Mouse (Mus musculus): ENCODE measurements around the gene L2hgdh. TPM values are rescaled to one million over a fixed set of nuclear protein-coding genes. Genes with fewer than 3 reads are reported as not detected.

Gene L2hgdh
- polyA plus RNA-seq, 1 experiment from 2014 or later = 19.6 TPM

MicroRNAs encoded within 50 kb of the gene (microRNA counts, 519-probe panel; counts per million panel counts)
- microRNA mmu-miR-681 = not detected

Small RNA genes within 50 kb of the gene (microRNA-seq; reads per million reads assigned to microRNA genes)
- gene Mir681 = not detected

Other genes starting within 250 kb of the L2hgdh start
- gene Vcpkmt, start 141.8 kb downstream of the L2hgdh start, polyA plus RNA-seq (2014; fragmentation: Nextera tagmentation; extraction: Ambion mirVana) = 36.6 and 37.5 TPM in 2 replicates
- 10.5 and 11.1 TPM in 2 replicates for gene Sos2, start 43.0 kb downstream of the L2hgdh start, polyA plus RNA-seq (2014; fragmentation: Nextera tagmentation; extraction: Ambion mirVana)
- gene Atp5s, start 77 bp upstream of the L2hgdh start, polyA plus RNA-seq (2014; fragmentation: Nextera tagmentation; extraction: Ambion mirVana) = 25.4 and 25.6 TPM in 2 replicates
- gene Cdkl1, start 66.4 kb upstream of the L2hgdh start, polyA plus RNA-seq (2014; fragmentation: Nextera tagmentation; extraction: Ambion mirVana) = 0.85 and 1.3 TPM in 2 replicates
- gene Atl1, start 167.7 kb upstream of the L2hgdh start, polyA plus RNA-seq (2014; fragmentation: Nextera tagmentation; extraction: Ambion mirVana) = 2.9 and 3.8 TPM in 2 replicates
- gene Map4k5, start 168.3 kb upstream of the L2hgdh start, polyA plus RNA-seq (2014; fragmentation: Nextera tagmentation; extraction: Ambion mirVana) = 42.7 and 43.0 TPM in 2 replicates